Mouse (Mus musculus) c-Kit-positive CD71-positive TER-119-negative erythroid progenitor cells, embryonic 14.5 days (primary cell): ENCODE data around the gene Ldlrap1.
A peak's percentile ranks its signal among the peaks of the same experiment; 100 is the strongest.

Experiments used
- DNase-seq: peaks from one replicate; pipeline ENCODE4 v3.0.0-alpha.2; 2013; ENCODE audit warnings: low read depth

Gene Ldlrap1

DNA sequence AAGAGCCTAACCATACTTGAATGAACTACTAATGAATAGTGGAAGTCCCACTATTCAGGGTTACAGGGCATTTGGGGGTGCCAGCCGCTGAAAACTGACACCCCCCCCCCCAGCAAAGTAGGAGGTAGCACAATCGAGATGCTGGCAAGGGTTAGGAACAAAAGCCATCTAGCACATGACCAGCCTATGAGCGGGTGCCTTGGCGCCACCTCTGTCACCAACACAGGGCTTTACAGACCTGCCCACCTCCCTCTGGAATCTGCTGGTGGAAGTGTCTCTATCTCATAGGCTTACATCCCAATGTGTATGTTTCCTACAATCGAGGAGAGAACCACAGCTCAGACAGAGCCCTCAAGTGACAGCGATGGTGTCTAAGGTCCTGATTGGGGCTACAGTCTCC lies 17.0 kb downstream of the Ldlrap1 start:
- DNase-seq = no peak

DNA sequence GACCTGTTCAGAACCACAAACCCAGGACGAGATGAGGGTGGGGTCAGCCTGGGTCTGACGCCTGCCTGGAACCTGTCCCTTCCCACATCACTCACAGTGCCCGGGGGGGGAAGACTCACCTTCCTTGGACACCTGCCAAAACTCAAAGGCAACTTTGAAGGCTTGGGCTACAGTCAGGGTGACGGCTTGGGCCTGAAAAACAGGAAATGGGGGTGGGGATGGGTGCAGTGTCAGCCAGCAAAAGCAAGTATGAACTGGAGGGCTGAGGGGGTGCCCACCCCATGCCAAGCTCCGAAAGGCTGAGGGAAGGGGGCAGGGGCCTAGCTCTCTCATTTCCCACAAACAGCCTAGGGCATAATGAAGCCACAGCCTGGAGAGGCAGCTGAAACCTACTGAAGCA lies 17.6 kb downstream of the Ldlrap1 start:
- no peak for DNase-seq

- peak; percentile 91 for DNase-seq
Measured at GRCm38 (mm10) chr4:134749301-134750030, 18.4 kb downstream of the Ldlrap1 start.

DNA sequence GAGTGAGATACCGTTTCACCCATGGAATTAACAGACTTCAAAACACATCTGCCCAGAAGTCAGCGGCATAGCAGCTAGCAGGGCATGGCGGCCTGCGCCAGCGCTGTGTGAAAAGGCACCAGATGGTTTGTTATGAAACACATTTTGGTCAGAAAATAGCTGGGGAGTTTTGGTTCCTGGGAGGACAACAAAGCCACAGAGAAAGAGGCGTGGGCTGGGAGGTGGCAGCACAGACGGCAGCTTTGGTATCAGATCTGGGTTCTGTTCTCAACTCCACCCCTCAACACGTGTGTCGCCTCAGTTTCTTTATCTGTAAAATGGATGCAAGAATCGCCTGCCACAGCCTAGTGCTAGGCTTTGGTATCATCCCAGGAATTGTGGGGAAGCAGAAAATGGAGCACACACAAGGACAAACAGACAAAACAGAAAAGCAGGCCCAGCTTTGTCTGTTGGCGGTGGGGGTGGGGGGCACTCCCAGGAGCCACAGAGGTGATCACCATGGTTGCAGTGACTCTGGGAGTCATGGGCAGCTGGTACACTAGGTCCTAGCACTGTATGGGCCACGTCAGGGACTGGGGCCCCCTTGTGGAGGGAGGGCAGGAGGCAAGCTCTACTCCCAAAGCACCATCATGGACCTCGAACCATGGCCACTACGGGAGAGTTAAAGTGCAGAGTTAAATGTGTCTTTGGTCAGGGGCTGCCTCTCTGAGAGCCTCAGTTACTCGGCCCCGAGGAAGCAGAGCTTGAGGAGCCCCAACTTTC lies 21.7 kb downstream of the Ldlrap1 start:
- DNase-seq = no peak

DNA sequence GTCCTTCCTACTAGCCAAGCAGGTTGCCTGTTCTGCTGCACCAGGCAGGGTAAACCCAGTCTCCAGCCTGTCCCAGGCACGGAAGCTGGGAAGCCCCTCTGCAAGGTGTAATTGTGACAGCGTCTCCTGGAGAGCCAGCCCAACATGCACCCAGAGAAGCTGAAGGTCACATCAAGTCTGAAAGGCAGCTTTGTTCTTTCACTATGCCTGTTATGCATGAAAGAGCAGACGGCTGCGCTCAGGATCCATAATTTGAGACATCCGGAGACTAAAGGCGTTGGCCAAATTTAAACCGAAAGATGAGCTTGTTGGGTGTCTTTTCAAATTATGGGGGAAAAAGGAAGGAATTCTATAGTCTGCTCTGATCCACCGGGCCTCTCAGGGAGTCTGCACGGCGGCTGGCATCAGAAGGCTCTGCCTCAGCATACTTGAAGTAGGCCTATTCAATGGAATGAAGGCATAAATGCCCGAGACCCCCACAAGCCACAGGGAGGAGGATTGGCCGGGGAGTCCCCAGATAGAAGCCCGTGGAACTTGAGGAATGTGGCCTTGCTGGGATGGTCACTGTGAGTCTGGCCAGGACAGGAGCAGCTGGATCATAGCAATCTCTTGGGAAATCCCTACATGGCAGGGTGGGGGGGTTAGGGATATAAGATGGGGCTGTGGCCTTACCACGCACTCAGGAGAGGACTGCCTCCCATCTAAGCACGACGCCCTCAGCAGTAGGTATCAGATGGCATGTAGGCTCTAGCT lies 23.8 kb downstream of the Ldlrap1 start:
- no peak for DNase-seq

DNA sequence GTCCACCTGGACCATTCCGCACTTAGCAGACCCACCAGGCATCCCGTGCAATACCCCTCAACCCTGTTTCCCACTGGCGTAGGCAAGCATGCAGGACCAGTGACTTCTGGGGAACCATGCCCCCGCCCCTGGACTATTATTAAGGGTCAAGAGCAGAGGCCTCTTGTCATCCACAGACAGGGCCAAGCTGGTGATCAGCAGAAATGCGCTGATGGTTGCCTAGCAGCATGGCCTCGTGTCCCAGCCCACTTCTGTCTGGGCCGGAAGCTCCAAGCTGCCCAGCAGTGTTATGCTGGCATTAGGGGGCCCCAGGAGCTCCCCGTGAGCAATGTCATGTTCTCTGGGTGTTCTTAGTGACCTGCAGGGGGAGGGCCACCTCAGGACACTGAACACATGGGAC lies 25.9 kb downstream of the Ldlrap1 start:
- no peak for DNase-seq

- no peak for DNase-seq
Measured at GRCm38 (mm10) chr4:134740186-134740585, 27.6 kb downstream of the Ldlrap1 start.

DNA sequence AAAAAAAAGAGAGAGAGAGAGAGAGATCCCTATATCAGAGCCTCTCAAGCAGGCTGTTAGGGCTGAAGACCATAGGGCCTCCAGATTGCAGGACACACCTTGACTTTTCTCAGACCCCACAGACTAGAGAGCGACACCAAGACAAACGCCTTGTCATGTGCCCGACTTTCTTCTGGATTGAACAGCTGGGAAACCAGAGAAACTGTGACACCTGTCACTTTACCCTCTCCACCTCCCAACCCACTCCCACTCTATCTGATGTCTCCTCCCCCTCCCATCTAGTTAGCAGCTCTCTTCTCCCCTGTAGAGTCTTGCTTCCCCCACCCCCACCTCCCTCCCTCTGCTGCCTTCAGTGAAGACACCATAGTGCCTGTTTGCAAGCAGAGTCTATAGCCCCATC lies 28.3 kb downstream of the Ldlrap1 start:
- no peak for DNase-seq

GRCm38 (mm10) chr4:134737365-134737910 lies 30.4 kb downstream of the Ldlrap1 start:
- no peak for DNase-seq

GRCm38 (mm10) chr4:134736147-134736546 lies 31.7 kb downstream of the Ldlrap1 start:
- DNase-seq = no peak

- DNase-seq = no peak
Measured at GRCm38 (mm10) chr4:134734629-134735081, 33.2 kb downstream of the Ldlrap1 start.

- DNase-seq = peak; percentile 46
Measured at GRCm38 (mm10) chr4:134734038-134734628, 33.7 kb downstream of the Ldlrap1 start.

GRCm38 (mm10) chr4:134733371-134733770 lies 34.5 kb downstream of the Ldlrap1 start:
- no peak for DNase-seq

- DNase-seq = no peak
Measured at GRCm38 (mm10) chr4:134730106-134730505, 37.7 kb downstream of the Ldlrap1 start.

- DNase-seq = no peak
Measured at GRCm38 (mm10) chr4:134725735-134726345, 42.0 kb downstream of the Ldlrap1 start.

DNA sequence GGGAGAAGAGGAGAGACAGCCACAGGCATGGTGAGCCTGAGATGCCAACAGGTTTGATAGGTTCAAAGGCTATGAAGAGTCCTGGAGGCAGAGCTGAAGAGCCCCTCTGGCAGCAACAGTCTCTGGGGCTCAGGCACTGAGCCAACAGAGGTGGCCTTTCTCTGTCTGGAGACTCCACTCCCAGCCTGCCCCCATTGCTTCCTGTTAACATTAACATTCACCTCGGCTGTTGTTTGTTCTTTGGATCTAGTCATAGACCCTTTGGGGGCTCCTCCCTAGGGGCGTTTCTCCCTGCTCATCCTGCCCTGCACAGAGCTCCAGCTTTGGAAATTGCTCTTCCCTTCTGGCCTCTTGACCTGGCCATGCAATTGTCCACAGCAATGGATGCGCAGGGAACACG lies 42.9 kb downstream of the Ldlrap1 start:
- DNase-seq = no peak

GRCm38 (mm10) chr4:134723251-134723650 lies 44.6 kb downstream of the Ldlrap1 start:
- DNase-seq = no peak

GRCm38 (mm10) chr4:134721076-134721475 lies 46.7 kb downstream of the Ldlrap1 start:
- no peak for DNase-seq

DNA sequence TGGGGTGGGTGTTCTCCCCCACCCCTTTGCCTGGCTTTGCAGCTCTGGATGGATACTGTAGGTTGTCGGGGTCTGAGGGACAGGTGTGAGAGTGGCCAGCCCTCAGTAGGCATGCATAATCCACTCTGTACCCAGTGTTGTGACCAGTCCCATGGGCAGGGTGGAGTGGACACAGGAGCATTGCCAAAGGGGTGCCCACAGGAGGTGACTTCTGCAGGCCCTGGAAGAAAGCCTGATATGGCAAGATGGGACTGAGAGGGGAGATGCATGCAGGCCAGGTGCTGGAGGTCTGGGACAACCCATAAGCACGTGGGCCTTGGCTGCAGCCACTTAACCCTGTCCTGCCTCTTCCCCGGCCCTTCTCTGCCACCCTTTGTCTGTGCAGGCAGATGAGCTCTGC lies 47.5 kb downstream of the Ldlrap1 start:
- no peak for DNase-seq

DNA sequence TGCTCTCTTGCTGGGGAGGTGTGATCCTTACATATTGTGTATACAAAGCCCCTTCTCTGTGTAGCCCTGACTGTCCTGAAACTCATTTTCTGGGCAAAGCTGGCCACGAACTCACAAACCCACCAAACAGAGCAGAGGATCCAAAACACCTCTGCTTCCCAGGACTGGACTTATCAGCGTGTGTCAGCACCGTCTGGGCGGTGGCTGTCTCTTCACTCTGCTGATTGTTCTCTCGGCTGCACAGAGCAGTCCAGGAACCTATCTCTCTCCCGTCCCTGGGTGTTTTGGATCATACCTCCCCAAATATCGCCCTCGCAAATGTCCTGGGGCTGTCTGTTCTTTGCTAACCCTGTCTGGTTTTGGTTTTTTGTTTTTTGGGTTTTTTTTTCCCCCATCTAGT lies 48.3 kb downstream of the Ldlrap1 start:
- DNase-seq = peak; percentile 70

- DNase-seq = peak; percentile 71
Measured at GRCm38 (mm10) chr4:134713937-134714336, 53.9 kb downstream of the Ldlrap1 start.

- no peak for DNase-seq
Measured at GRCm38 (mm10) chr4:134705311-134705710, 62.5 kb downstream of the Ldlrap1 start.
